Mouse (Mus musculus) common myeloid progenitor, adult 5-6 weeks (primary cell): ENCODE data around the gene 6430550D23Rik. TPM values are rescaled to one million over a fixed set of nuclear protein-coding genes. Genes with fewer than 3 reads are reported as not detected.

Source experiments
- total RNA-seq: library from RNA; stranded (forward); fragments of 200-1000, 187-1606 nt; gene quantifications from 2 replicates; pipeline ENCODE4 v1.2.3, GENCODE M21; 2017

Gene 6430550D23Rik
- total RNA-seq, 1 experiment from 2014 or later = not detected

Other genes with a start within 250 kb of the 6430550D23Rik start
- 0.32 TPM in 1 of 2 replicates, not detected in the other for gene Mmp24, start 232.6 kb downstream of the 6430550D23Rik start, total RNA-seq
- gene BC029722, start 188.6 kb downstream of the 6430550D23Rik start, total RNA-seq = 12.5 and 15.3 TPM in 2 replicates
- gene Eif6, start 181.1 kb downstream of the 6430550D23Rik start, total RNA-seq = 49.4 and 83.3 TPM in 2 replicates
- not detected in 2 replicates for gene Fam83c, start 173.1 kb downstream of the 6430550D23Rik start, total RNA-seq
- gene Uqcc1, start 77.7 kb downstream of the 6430550D23Rik start, total RNA-seq = 58.5 and 105 TPM in 2 replicates
- gene Gm15557, start 67.2 kb downstream of the 6430550D23Rik start, total RNA-seq = not detected in 2 replicates
- not detected in 2 replicates for gene Gdf5, start 62.6 kb downstream of the 6430550D23Rik start, total RNA-seq
- 36.6 and 46.4 TPM in 2 replicates for gene Cep250, start 51.5 kb downstream of the 6430550D23Rik start, total RNA-seq
- 55.3 and 84.7 TPM in 2 replicates for gene Ergic3, start 68 bp upstream of the 6430550D23Rik start, total RNA-seq
- gene Fer1l4, start 45.0 kb upstream of the 6430550D23Rik start, total RNA-seq = not detected in 2 replicates
- gene Spag4, start 57.2 kb upstream of the 6430550D23Rik start, total RNA-seq = 2.4 and 2.6 TPM in 2 replicates
- gene Cpne1, start 104.0 kb upstream of the 6430550D23Rik start, total RNA-seq = 19.7 and 22.7 TPM in 2 replicates
- 41.2 and 51.7 TPM in 2 replicates for gene Rbm12, start 104.0 kb upstream of the 6430550D23Rik start, total RNA-seq
- 32.1 and 33.0 TPM in 2 replicates for gene Gm28036, start 119.1 kb upstream of the 6430550D23Rik start, total RNA-seq
- gene Romo1, start 136.1 kb upstream of the 6430550D23Rik start, total RNA-seq = 15.8 and 28.5 TPM in 2 replicates
- 43.2 and 47.0 TPM in 2 replicates for gene Nfs1, start 136.2 kb upstream of the 6430550D23Rik start, total RNA-seq
- 689 and 779 TPM in 2 replicates for gene Rbm39, start 172.3 kb upstream of the 6430550D23Rik start, total RNA-seq
- gene Phf20, start 188.5 kb upstream of the 6430550D23Rik start, total RNA-seq = 75.0 and 79.0 TPM in 2 replicates